In the genomic region with DNA sequence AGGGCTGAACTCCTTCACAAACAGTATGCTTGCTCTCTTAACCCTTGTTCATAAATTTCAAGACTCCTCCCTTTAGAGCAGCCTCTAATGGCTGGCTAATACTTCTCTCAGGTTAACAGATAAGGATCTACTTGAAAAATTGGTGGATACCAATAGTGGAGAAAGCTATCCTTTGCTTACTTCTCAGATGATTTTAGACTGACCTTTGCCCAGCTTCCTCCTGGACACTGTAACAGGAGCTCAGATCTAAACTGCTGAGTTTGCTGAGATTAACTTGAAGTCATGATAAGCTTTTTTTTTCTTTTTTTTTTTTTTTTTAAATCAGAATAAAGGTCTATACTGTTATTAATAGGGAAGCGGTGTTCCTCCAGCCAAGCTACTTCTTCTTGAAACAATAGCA, we compare ENCODE assay signal across 23 mouse cellular contexts.
DNase-seq lines count a peak whose midpoint lies in the region; ATAC-seq and TF ChIP-seq lines count a peak whose summit lies in the region.
"Had no signal": no experiment of that assay in that cellular context is flagged by ENCODE, and none has a peak within 500 bp of the region (broad histone marks: within the 10 kb centered on the region; RNA-seq: fewer than 3 reads in every experiment).

No protein-coding gene starts in this region.

- no peaks in the 10 kb centered on the region for H3K27me3 ChIP-seq in intestine, embryonic 15.5 days (replicated peaks)
- H3K27me3 ChIP-seq in intestine, postnatal 0 days (replicated peaks; ENCODE audit: control insufficient read depth, insufficient read depth, low read length) = no peaks in the 10 kb centered on the region
- no peaks in the 10 kb centered on the region for H3K27me3 ChIP-seq in kidney, embryonic 14.5 days (ENCODE audit: control insufficient read depth, insufficient read depth, low read length)
- H3K27me3 ChIP-seq: forebrain, embryonic 13.5 days; heart, embryonic 13.5 days; hindbrain, embryonic 12.5 days; hindbrain, embryonic 15.5 days had no signal

- H3K9ac ChIP-seq in intestine, embryonic 15.5 days = no peak overlapping the region
- no peak overlapping the region for H3K9ac ChIP-seq in intestine, postnatal 0 days (ENCODE audit: low read depth, low read length)
- H3K9ac ChIP-seq in kidney, embryonic 14.5 days (ENCODE audit: low read depth, low read length) = no peak overlapping the region
- H3K9ac ChIP-seq: forebrain, embryonic 13.5 days; heart, embryonic 13.5 days; hindbrain, embryonic 12.5 days; hindbrain, embryonic 15.5 days had no signal

- peak; percentile 55; the same call in 1 of the 2 replicates for ATAC-seq in intestine, embryonic 15.5 days
- no peak for ATAC-seq in intestine, postnatal 0 days
- ATAC-seq in kidney, embryonic 14.5 days (ENCODE audit: low FRiP score, low TSS enrichment) = 0 out of 2 replicates have a peak, but pooled peaks have one; percentile 35
- ATAC-seq: activated CD4-positive, CD25-positive, alpha-beta regulatory T cell, adult 4 months; forebrain, embryonic 13.5 days; forebrain, embryonic 16.5 days had no signal

- no peaks in the 10 kb centered on the region for H3K36me3 ChIP-seq in intestine, embryonic 15.5 days
- no peaks in the 10 kb centered on the region for H3K36me3 ChIP-seq in intestine, postnatal 0 days (ENCODE audit: control insufficient read depth, insufficient read depth)
- no peaks in the 10 kb centered on the region for H3K36me3 ChIP-seq in kidney, embryonic 14.5 days (ENCODE audit: control insufficient read depth, insufficient read depth, low read length)
- H3K36me3 ChIP-seq: forebrain, embryonic 10.5 days; heart, embryonic 10.5 days; heart, embryonic 13.5 days; hindbrain, embryonic 12.5 days; hindbrain, embryonic 15.5 days had no signal

- no peaks in the 10 kb centered on the region for H3K9me3 ChIP-seq in intestine, embryonic 15.5 days
- H3K9me3 ChIP-seq in intestine, postnatal 0 days (ENCODE audit: control insufficient read depth) = no peaks in the 10 kb centered on the region
- no peaks in the 10 kb centered on the region for H3K9me3 ChIP-seq in kidney, embryonic 14.5 days (ENCODE audit: control insufficient read depth, low read length)
- H3K9me3 ChIP-seq: forebrain, embryonic 10.5 days; forebrain, embryonic 13.5 days; heart, embryonic 10.5 days; heart, embryonic 13.5 days; hindbrain, embryonic 12.5 days; hindbrain, embryonic 15.5 days had no signal

- TF ChIP-seq POLR2A in lung, adult 2 months (IDR thresholded peaks at IDR 0.05; ENCODE audit: borderline replicate concordance, extremely low read depth, low read depth, low read length) = no peak

- 76% methylated on average over 1 of the region's 1 CpGs for WGBS in intestine, embryonic 15.5 days
- 63% methylated on average over 1 of the region's 1 CpGs for WGBS in intestine, postnatal 0 days
- 79% methylated on average over 1 of the region's 1 CpGs for WGBS in kidney, embryonic 14.5 days
- 79% methylated on average over 1 of the region's 1 CpGs for WGBS in lung, adult 2 months

- H3K4me1 ChIP-seq in intestine, embryonic 15.5 days (replicated peaks) = 0 out of 2 replicates have a peak, but pooled peaks cover 3% of the 10 kb centered on the region
- no peaks in the 10 kb centered on the region; the same call in 1 of the 2 replicates for H3K4me1 ChIP-seq in intestine, postnatal 0 days (replicated peaks; ENCODE audit: control insufficient read depth, insufficient read depth, low read length)
- 0 out of 2 replicates have a peak, but pooled peaks cover 6% of the 10 kb centered on the region for H3K4me1 ChIP-seq in kidney, embryonic 14.5 days (ENCODE audit: control insufficient read depth, insufficient read depth, low read length)
- peaks cover 5% of the 10 kb centered on the region; the same call in 1 of the 2 replicates for H3K4me1 ChIP-seq in lung, adult 2 months (ENCODE audit: control insufficient read depth, insufficient read depth, low read length)
- H3K4me1 ChIP-seq: forebrain, embryonic 10.5 days had no signal

- H3K4me2 ChIP-seq in intestine, embryonic 15.5 days (replicated peaks) = no peak overlapping the region
- H3K4me2 ChIP-seq in intestine, postnatal 0 days (replicated peaks; ENCODE audit: low read depth) = no peak overlapping the region
- H3K4me2 ChIP-seq in kidney, embryonic 14.5 days (replicated peaks; ENCODE audit: low read depth, low read length) = no peak overlapping the region
- H3K4me2 ChIP-seq: forebrain, embryonic 13.5 days; heart, embryonic 13.5 days; hindbrain, embryonic 12.5 days; hindbrain, embryonic 15.5 days had no signal

- H3K4me3 ChIP-seq in intestine, embryonic 15.5 days (replicated peaks) = no peak overlapping the region
- no peak overlapping the region for H3K4me3 ChIP-seq in intestine, postnatal 0 days (ENCODE audit: low read depth, low read length)
- H3K4me3 ChIP-seq in kidney, embryonic 14.5 days (ENCODE audit: low read length) = no peak overlapping the region
- H3K4me3 ChIP-seq in lung, adult 2 months (replicated peaks; ENCODE audit: extremely low read depth, low read depth, low read length) = no peak overlapping the region
- H3K4me3 ChIP-seq: forebrain, embryonic 10.5 days; forebrain, embryonic 13.5 days; heart, adult 2 months; heart, embryonic 10.5 days; heart, embryonic 13.5 days; hindbrain, embryonic 12.5 days; hindbrain, embryonic 15.5 days had no signal

- no peak for DNase-seq in kidney, adult 11 months
- peak; percentile 5 for DNase-seq in adipocyte (ENCODE audit: low spot score)
- DNase-seq in lung, adult 2 months = no peak
- DNase-seq: adrenal gland, postnatal 10 days; adrenal gland, postnatal 36 days; cerebellum, adult 18-20 months; cerebellum, adult 9-10 months; cerebellum, postnatal 14 days; gastrocnemius, postnatal 10 days; gastrocnemius, postnatal 36 days; heart, adult 2 months; heart, postnatal 14 days had no signal

- no peak for TF ChIP-seq CTCF in intestine, postnatal 0 days (IDR thresholded peaks at IDR 0.05; ENCODE audit: low read depth)
- no peak for TF ChIP-seq CTCF in lung, adult 2 months (IDR thresholded peaks at IDR 0.05; ENCODE audit: insufficient read depth, low read length)

- no peak overlapping the region for H3K27ac ChIP-seq in intestine, embryonic 15.5 days
- no peak overlapping the region for H3K27ac ChIP-seq in intestine, postnatal 0 days (ENCODE audit: low read depth, low read length)
- no peak overlapping the region for H3K27ac ChIP-seq in kidney, embryonic 14.5 days (ENCODE audit: low read depth, low read length)
- H3K27ac ChIP-seq: forebrain, embryonic 10.5 days; forebrain, embryonic 13.5 days; heart, adult 2 months; heart, embryonic 10.5 days; heart, embryonic 13.5 days; hindbrain, embryonic 12.5 days; hindbrain, embryonic 15.5 days had no signal
